Mouse (Mus musculus) neural tube, embryonic 14.5 days (tissue): Measurements from ENCODE around the gene Rala. TPM values are rescaled to one million over a fixed set of nuclear protein-coding genes. Genes with fewer than 3 reads are reported as not detected.

Source experiments
- ATAC-seq: fragments of 200-750 bp; cut with Nextera tagmentation; 2 replicates; pipeline ENCODE4 v1.8.0; 2017; ENCODE audit warnings: low read depth, mild to moderate bottlenecking, moderate TSS enrichment, moderate library complexity
- H3K27ac ChIP-seq: fragments of 300-500 bp; sonication (generic); 2 replicates; pipeline ENCODE4 v1.5.1; 2014; ENCODE audit warnings: low read depth, mild to moderate bottlenecking, control low read depth, low read length, moderate library complexity, mixed read lengths
- H3K27me3 ChIP-seq: fragments of 300-500 bp; sonication (generic); 2 replicates; pipeline ENCODE4 v1.6.1; 2014; ENCODE audit warnings: low read length; ENCODE audit not compliant: control insufficient read depth, insufficient read depth
- H3K36me3 ChIP-seq: fragments of 300-500 bp; sonication (generic); 2 replicates; pipeline ENCODE4 v1.6.1; 2014; ENCODE audit warnings: low read length, mixed read lengths; ENCODE audit not compliant: control insufficient read depth, insufficient read depth
- H3K4me1 ChIP-seq: fragments of 300-500 bp; sonication (generic); 2 replicates; pipeline ENCODE4 v1.6.1; 2014; ENCODE audit warnings: low read length; ENCODE audit not compliant: control insufficient read depth, insufficient read depth
- H3K4me2 ChIP-seq: fragments of 300-500 bp; sonication (generic); 2 replicates; pipeline ENCODE4 v1.6.1; 2014; ENCODE audit warnings: mild to moderate bottlenecking, low read depth, low read length, control low read depth
- H3K4me3 ChIP-seq: fragments of 300-500 bp; sonication (generic); 2 replicates; pipeline ENCODE4 v1.5.1; 2014; ENCODE audit warnings: low read depth, low read length, control low read depth, mixed read lengths
- H3K9ac ChIP-seq: fragments of 300-500 bp; sonication (generic); replicated peaks from 2 replicates; pipeline ENCODE4 v1.6.1; 2014; ENCODE audit warnings: low read depth, mild to moderate bottlenecking, control low read depth, low read length, mixed read lengths
- H3K9me3 ChIP-seq: fragments of 300-500 bp; sonication (generic); 2 replicates; pipeline ENCODE4 v1.6.1; 2016; ENCODE audit warnings: low read length; ENCODE audit not compliant: control insufficient read depth
- WGBS: fragments of 180-500 bp; shearing (Covaris S2); extraction: QIAGEN DNeasy Blood & Tissue Kit; methylation state at CpG from one replicate; pipeline ENCODE4 v1.1.7; 2014; 5-methylcytosine and 5-hydroxymethylcytosine counted together
- polyA plus RNA-seq: library from polyadenylated mRNA; unstranded; fragments of >200 nt; fragmentation: Nextera tagmentation; extraction: Ambion mirVana; gene quantifications from 2 replicates; pipeline ENCODE4 v1.2.1, GENCODE M21; 2014

Rala gene
- 202 and 224 TPM in 2 replicates for polyA plus RNA-seq

DNA sequence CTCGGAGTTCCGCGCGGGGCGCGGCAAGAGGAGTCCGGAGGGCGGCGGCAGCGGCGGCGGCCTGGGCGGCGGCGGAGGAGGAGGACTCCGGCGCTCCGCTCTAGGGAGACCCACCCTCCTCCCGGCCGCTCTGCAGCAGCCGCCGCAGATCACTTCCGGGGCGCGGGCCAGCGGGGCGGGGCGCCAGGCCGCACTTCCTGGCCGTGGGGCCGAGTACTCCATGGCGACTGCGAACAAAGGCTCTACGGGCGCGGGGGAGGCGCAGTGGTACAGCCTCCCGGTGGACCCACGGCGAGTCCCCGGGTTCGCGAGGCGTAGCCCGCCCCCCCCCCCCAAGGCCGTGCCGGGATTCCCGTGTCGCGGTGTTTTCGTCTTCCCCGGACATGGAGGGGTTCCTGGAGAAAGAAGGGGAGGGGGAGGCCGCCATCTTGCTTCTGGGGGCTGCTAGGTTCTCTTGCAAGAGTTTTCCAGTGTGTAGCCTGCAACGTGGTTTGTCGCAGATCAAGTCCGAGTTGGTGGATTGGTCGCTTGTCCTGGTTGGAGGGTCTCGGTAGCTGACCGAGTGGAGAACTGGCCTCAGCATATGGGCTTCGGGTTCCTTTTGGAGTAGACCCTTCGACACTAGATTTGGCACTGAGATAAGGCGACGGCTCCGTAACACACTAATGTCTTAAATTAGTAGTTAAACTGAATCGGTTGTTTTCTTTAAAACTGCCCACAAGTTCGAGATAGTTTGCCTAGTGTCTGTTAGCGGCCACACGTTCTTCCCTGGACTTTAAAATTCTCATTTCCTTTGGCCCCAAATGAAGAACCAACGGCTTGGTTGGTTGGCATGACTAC, at the start of gene Rala:
Rala (minus strand) TSS at position 162 of the 840 bp plus-strand sequence.
- peak within 1 kb of the TSS; percentile 75 for H3K4me2 ChIP-seq
- no peaks in the 10 kb centered on the region for H3K27me3 ChIP-seq
- H3K9me3 ChIP-seq = no peaks in the 10 kb centered on the region
- no peaks in the 10 kb centered on the region for H3K36me3 ChIP-seq
- H3K27ac ChIP-seq = peak within 1 kb of the TSS; percentile 98
- H3K9ac ChIP-seq = peak within 1 kb of the TSS; percentile 98
- peak within 1 kb of the TSS; percentile 94 for H3K4me3 ChIP-seq
- peak; percentile 100 for ATAC-seq
- H3K4me1 ChIP-seq = 0 out of 2 replicates have a peak, but pooled peaks cover 8% of the 10 kb centered on the region
- WGBS = 10% methylated on average over 50 of the region's 69 CpGs

DNA sequence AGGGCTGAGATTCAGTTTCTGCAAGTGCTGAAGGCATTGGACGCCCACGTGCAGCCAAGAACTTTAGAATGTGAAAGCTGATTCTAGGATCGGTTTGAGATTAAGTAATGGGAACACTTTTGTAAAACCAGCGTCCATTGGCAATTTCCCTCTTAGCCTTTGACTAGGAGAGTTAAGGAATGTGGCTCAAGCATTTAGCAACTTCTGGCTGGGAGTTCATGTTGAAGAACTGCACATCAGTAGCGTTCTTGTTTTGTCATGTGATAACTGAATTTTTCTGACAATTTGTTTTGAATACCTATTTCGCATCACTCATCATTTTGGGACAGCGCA, 49.4 kb upstream of the Rala start:
- Histone ChIP-seq H3K4me2 (peak overlapping the region; percentile 85), H3K27me3 (no peaks in the 10 kb centered on the region), H3K9ac (peak overlapping the region; percentile 68), H3K4me3 (peak overlapping the region; percentile 76), H3K36me3 (no peaks in the 10 kb centered on the region), H3K4me1 (peaks cover 4% of the 10 kb centered on the region; the same call in 1 of the 2 replicates), H3K27ac (peak overlapping the region; percentile 67; the same call in 1 of the 2 replicates), H3K9me3 (no peaks in the 10 kb centered on the region)
- ATAC-seq = peak; percentile 12
- 40% methylated on average over 7 of the region's 7 CpGs for WGBS

DNA sequence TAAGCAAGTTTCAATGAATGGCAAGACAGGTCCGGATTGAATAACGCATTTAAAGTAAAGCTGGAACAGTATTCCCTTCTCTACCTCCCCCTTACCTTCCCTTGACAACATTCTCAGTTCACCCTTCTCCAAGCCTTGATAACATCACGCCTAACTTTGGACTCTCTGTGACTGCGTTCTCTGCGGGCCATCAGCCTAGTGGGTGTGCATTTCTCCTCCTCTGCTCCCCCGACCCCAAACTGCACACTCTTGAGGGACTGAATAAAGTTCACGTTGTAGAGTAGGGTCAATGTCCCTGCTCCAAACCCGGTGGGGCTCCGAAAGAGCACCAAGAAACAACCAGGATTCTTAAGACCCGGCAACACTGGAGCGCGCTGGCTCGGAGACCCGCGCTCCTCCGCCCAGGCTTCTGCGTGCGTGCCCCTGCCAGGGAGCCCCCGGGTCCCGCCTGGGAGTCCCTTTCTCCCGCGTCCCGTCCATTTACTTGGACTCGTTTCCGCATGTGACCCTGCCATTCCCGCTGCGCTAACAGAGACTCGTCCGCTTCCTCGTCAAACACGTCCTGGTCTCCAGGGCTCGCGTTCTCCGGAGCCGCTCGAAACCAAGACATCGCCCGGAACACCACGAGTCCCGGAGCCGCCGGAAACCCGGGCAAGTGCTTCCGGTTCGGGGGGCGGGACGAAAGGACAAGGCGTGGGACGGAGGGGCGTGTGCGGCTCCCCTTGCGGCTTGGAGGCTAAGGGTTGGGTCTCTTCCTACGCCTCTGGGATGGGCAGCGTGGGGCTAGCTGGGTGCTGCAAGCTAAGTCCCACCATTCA, 48.9 kb upstream of the Rala start, which contains the start of gene Yae1d1:
Yae1d1 (minus strand) TSS at position 653 of the 818 bp plus-strand sequence.
- under 1% methylated on average over 54 of the region's 54 CpGs for WGBS
- Histone ChIP-seq H3K4me3 (peak within 1 kb of the TSS; percentile 76), H3K4me2 (peak within 1 kb of the TSS; percentile 85), H3K27ac (peak within 1 kb of the TSS; percentile 67), H3K27me3 (no peaks in the 10 kb centered on the region), H3K36me3 (no peaks in the 10 kb centered on the region), H3K9me3 (no peaks in the 10 kb centered on the region), H3K9ac (peak within 1 kb of the TSS; percentile 68), H3K4me1 (peaks cover 4% of the 10 kb centered on the region; the same call in 1 of the 2 replicates)
- ATAC-seq = peak; percentile 100

DNA sequence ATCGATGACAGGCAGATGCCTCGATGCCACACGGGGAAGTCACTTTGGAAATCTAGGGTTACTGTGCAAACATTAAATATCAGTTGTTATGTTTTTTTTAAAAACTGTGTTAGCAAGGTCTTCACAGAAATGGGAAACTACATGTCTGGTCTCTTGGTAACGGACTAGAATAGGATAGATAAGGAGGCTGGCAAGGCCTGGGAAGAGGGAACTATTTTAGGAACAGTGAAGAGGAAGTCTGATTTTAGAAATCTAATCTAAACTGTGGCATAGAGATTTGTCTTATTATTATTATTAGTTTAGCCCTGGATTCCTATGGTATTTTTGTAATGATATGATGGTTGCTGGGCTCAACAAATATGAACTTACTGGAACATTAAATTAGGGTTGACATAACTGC, 48.0 kb upstream of the Rala start:
- H3K9ac ChIP-seq = no peak overlapping the region
- no peaks in the 10 kb centered on the region for H3K9me3 ChIP-seq
- no peaks in the 10 kb centered on the region for H3K36me3 ChIP-seq
- ATAC-seq = no peak
- peak overlapping the region; percentile 76 for H3K4me3 ChIP-seq
- 93% methylated on average over 4 of the region's 4 CpGs for WGBS
- H3K4me2 ChIP-seq = peak overlapping the region; percentile 85
- H3K27me3 ChIP-seq = no peaks in the 10 kb centered on the region
- H3K27ac ChIP-seq = no peak overlapping the region
- H3K4me1 ChIP-seq = peaks cover 4% of the 10 kb centered on the region; the same call in 1 of the 2 replicates

DNA sequence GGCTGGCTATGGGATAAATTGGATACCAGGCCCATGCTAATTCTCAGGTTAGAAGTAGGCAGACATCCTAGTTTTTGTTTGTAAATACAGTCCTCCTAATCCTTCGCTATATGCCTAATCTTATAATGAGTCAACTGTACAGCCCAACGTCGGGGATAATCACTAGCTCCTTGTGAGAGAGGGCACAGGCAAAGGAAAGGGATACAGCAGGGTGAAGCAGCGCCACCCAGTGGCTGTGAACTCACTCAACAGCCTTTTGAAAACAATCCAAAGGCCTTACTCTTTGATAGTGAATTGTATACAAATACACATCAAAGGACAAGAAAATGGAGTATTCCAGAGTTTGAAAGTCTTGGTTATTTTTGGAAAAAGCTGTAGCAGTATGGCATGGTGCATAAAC, 39.2 kb upstream of the Rala start:
- WGBS = 54% methylated on average over 4 of the region's 4 CpGs
- Histone ChIP-seq H3K27ac (no peak overlapping the region), H3K4me2 (no peak overlapping the region), H3K27me3 (no peaks in the 10 kb centered on the region), H3K36me3 (peaks cover 10% of the 10 kb centered on the region), H3K9me3 (no peaks in the 10 kb centered on the region), H3K9ac (no peak overlapping the region), H3K4me1 (no peaks in the 10 kb centered on the region), H3K4me3 (no peak overlapping the region)
- ATAC-seq = 0 out of 2 replicates have a peak, but pooled peaks have one; percentile 14

GRCm38 (mm10) chr13:17982634-17983033, 38.6 kb upstream of the Rala start:
- 88% methylated on average over 5 of the region's 5 CpGs for WGBS
- Histone ChIP-seq H3K9ac (no peak overlapping the region), H3K4me1 (no peaks in the 10 kb centered on the region), H3K36me3 (peaks cover 10% of the 10 kb centered on the region), H3K4me2 (no peak overlapping the region), H3K4me3 (no peak overlapping the region), H3K27me3 (no peaks in the 10 kb centered on the region), H3K9me3 (no peaks in the 10 kb centered on the region), H3K27ac (no peak overlapping the region)
- ATAC-seq = 0 out of 2 replicates have a peak, but pooled peaks have one; percentile 6

GRCm38 (mm10) chr13:17976854-17977739, 33.1 kb upstream of the Rala start:
- ATAC-seq = no peak
- H3K4me2 ChIP-seq = no peak overlapping the region
- H3K9ac ChIP-seq = no peak overlapping the region
- no peaks in the 10 kb centered on the region for H3K27me3 ChIP-seq
- no peaks in the 10 kb centered on the region for H3K9me3 ChIP-seq
- no peaks in the 10 kb centered on the region for H3K4me1 ChIP-seq
- 80% methylated on average over 8 of the region's 8 CpGs for WGBS
- H3K27ac ChIP-seq = no peak overlapping the region
- H3K36me3 ChIP-seq = no peaks in the 10 kb centered on the region
- no peak overlapping the region for H3K4me3 ChIP-seq

GRCm38 (mm10) chr13:17975891-17976290, 31.9 kb upstream of the Rala start:
- WGBS = 37% methylated on average over 2 of the region's 2 CpGs
- no peaks in the 10 kb centered on the region for H3K9me3 ChIP-seq
- ATAC-seq = no peak
- no peaks in the 10 kb centered on the region for H3K27me3 ChIP-seq
- H3K27ac ChIP-seq = no peak overlapping the region
- no peak overlapping the region for H3K9ac ChIP-seq
- no peak overlapping the region for H3K4me2 ChIP-seq
- no peaks in the 10 kb centered on the region for H3K4me1 ChIP-seq
- H3K36me3 ChIP-seq = no peaks in the 10 kb centered on the region
- H3K4me3 ChIP-seq = no peak overlapping the region
